Mouse (Mus musculus) small intestine, adult 2 months (tissue): ENCODE data around the gene 9430097D07Rik.

Experiments
- CTCF ChIP-seq: fragments of 200-500 bp; IDR thresholded peaks from 2 replicates; pipeline ENCODE4 v1.5.1; 2012; ENCODE audit warnings: low read depth, mild to moderate bottlenecking, control low read depth, inconsistent platforms, low read length, moderate library complexity, mixed read lengths; ENCODE audit not compliant: insufficient replicate concordance, insufficient read length; ENCODE audit errors: extremely low read depth
- POLR2A ChIP-seq: fragments of 200-500 bp; IDR thresholded peaks from 2 replicates; pipeline ENCODE4 v1.6.1; 2012; ENCODE audit warnings: low read depth, mild to moderate bottlenecking, control low read depth, inconsistent platforms, low read length, moderate library complexity

DNA sequence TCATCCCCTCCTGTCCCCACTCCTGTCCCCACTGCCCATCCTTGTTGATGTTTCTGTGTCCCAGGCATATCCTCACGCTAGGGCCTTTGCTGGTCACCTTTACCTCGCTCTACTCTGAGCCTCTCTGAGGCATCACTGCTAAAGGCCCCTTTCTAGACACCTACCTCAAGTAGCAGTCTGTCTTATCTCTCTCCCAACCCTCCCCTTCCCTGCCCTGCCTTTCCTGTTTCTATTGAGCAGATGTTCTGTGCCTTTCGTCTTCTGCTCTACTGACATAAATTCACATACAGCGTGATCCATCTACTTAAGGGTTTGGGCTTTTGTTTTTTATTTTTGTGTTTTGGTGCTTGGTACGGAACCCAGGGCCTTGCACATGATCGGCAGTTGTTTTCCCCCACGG lies 19.5 kb downstream of the 9430097D07Rik start:
- TF ChIP-seq CTCF (no peak), POLR2A (no peak)
